Mouse (Mus musculus) small intestine, adult 2 months (tissue): Measurements from ENCODE around the gene Fbrs.

Experiments
- CTCF ChIP-seq: fragments of 200-500 bp; IDR thresholded peaks from 2 replicates; pipeline ENCODE4 v1.5.1; 2012; ENCODE audit warnings: low read depth, mild to moderate bottlenecking, control low read depth, inconsistent platforms, low read length, moderate library complexity, mixed read lengths; ENCODE audit not compliant: insufficient replicate concordance, insufficient read length; ENCODE audit errors: extremely low read depth
- POLR2A ChIP-seq: fragments of 200-500 bp; IDR thresholded peaks from 2 replicates; pipeline ENCODE4 v1.6.1; 2012; ENCODE audit warnings: low read depth, mild to moderate bottlenecking, control low read depth, inconsistent platforms, low read length, moderate library complexity

GRCm38 (mm10) chr7:127475186-127475740, 3.7 kb upstream of the Fbrs start:
- no peak for TF ChIP-seq CTCF
- no peak for TF ChIP-seq POLR2A
